Mouse (Mus musculus): ENCODE data around the gene Skap2.

The Skap2 gene

GRCm38 (mm10) chr6:51890356-51890755, 122.0 kb downstream of the Skap2 start:
- DNase-seq (ENCODE audit: low read depth, low spot score) = no peak

- no peak for DNase-seq (ENCODE audit: low read depth, low spot score)
These were observed 122.5 kb downstream of the Skap2 start for GRCm38 (mm10) chr6:51889824-51890223.

GRCm38 (mm10) chr6:51886902-51887431, 125.4 kb downstream of the Skap2 start:
- DNase-seq (ENCODE audit: low read depth, low spot score) = no peak

- no peak for DNase-seq (ENCODE audit: low read depth, low spot score)
These were observed 129.5 kb downstream of the Skap2 start for GRCm38 (mm10) chr6:51882880-51883274.

GRCm38 (mm10) chr6:51882266-51882879, 130.0 kb downstream of the Skap2 start:
- no peak for DNase-seq (ENCODE audit: low read depth, low spot score)

- DNase-seq (ENCODE audit: low read depth, low spot score) = peak; percentile 94
These were observed 131.0 kb downstream of the Skap2 start for GRCm38 (mm10) chr6:51881181-51881968.

GRCm38 (mm10) chr6:51880778-51881177, 131.6 kb downstream of the Skap2 start:
- DNase-seq (ENCODE audit: low read depth, low spot score) = peak; percentile 93

GRCm38 (mm10) chr6:51878551-51878950, 133.8 kb downstream of the Skap2 start:
- DNase-seq (ENCODE audit: low read depth, low spot score) = no peak

- peak; percentile 17 for DNase-seq (ENCODE audit: low read depth, low spot score)
These were observed 135.4 kb downstream of the Skap2 start for GRCm38 (mm10) chr6:51876841-51877553.

- peak; percentile 89 for DNase-seq (ENCODE audit: low read depth, low spot score)
These were observed 136.3 kb downstream of the Skap2 start for GRCm38 (mm10) chr6:51875884-51876626.

- DNase-seq (ENCODE audit: low read depth, low spot score) = no peak
These were observed 138.3 kb downstream of the Skap2 start for GRCm38 (mm10) chr6:51874035-51874434.

GRCm38 (mm10) chr6:51871135-51871534, 141.2 kb downstream of the Skap2 start:
- peak; percentile 38 for DNase-seq (ENCODE audit: low read depth, low spot score)

- no peak for DNase-seq (ENCODE audit: low read depth, low spot score)
These were observed 142.1 kb downstream of the Skap2 start for GRCm38 (mm10) chr6:51870294-51870693.

GRCm38 (mm10) chr6:51866596-51866995, 145.8 kb downstream of the Skap2 start:
- DNase-seq (ENCODE audit: low read depth, low spot score) = no peak

- no peak for DNase-seq (ENCODE audit: low read depth, low spot score)
These were observed 148.8 kb downstream of the Skap2 start for GRCm38 (mm10) chr6:51863508-51863907.

- no peak for DNase-seq (ENCODE audit: low read depth, low spot score)
These were observed 152.0 kb downstream of the Skap2 start for GRCm38 (mm10) chr6:51860300-51860699.

- peak; percentile 94 for DNase-seq (ENCODE audit: low read depth, low spot score)
These were observed 154.5 kb downstream of the Skap2 start for GRCm38 (mm10) chr6:51857821-51858220.

GRCm38 (mm10) chr6:51853291-51853690, 159.1 kb downstream of the Skap2 start:
- DNase-seq (ENCODE audit: low read depth, low spot score) = no peak

GRCm38 (mm10) chr6:51852643-51853042, 159.7 kb downstream of the Skap2 start:
- DNase-seq (ENCODE audit: low read depth, low spot score) = no peak

- DNase-seq (ENCODE audit: low read depth, low spot score) = no peak
These were observed 160.8 kb downstream of the Skap2 start for GRCm38 (mm10) chr6:51851544-51851943.

- DNase-seq (ENCODE audit: low read depth, low spot score) = no peak
These were observed 162.1 kb downstream of the Skap2 start for GRCm38 (mm10) chr6:51850030-51850817.
